Mouse (Mus musculus) forebrain, postnatal 0 days (tissue): ENCODE results near the gene Serinc5. TPM values are rescaled to one million over a fixed set of nuclear protein-coding genes. Genes with fewer than 3 reads are reported as not detected.

Experiments used
- ATAC-seq: fragments of 200-750 bp; cut with Nextera tagmentation; 2 replicates; pipeline ENCODE4 v1.8.0; 2017; ENCODE audit warnings: mild to moderate bottlenecking, moderate library complexity
- DNase-seq: peaks from one replicate; pipeline ENCODE4 v3.0.0-alpha.2; 2015
- H3K27ac ChIP-seq: fragments of 300-500 bp; sonication (generic); 2 replicates; pipeline ENCODE4 v1.5.1; 2014; ENCODE audit warnings: low read depth, mild to moderate bottlenecking, antibody characterized with exemption, low read length, moderate library complexity, mixed read lengths
- H3K27me3 ChIP-seq: fragments of 300-500 bp; sonication (generic); 2 replicates; pipeline ENCODE4 v1.6.1; 2014; ENCODE audit warnings: mild to moderate bottlenecking, low read length, mixed read lengths; ENCODE audit not compliant: insufficient read depth
- H3K36me3 ChIP-seq: fragments of 300-500 bp; sonication (generic); 2 replicates; pipeline ENCODE4 v1.6.1; 2014; ENCODE audit warnings: mild to moderate bottlenecking, moderate library complexity; ENCODE audit not compliant: insufficient read depth
- H3K4me1 ChIP-seq: fragments of 300-500 bp; sonication (generic); 2 replicates; pipeline ENCODE4 v1.6.1; 2014; ENCODE audit warnings: antibody characterized with exemption; ENCODE audit not compliant: insufficient read depth
- H3K4me2 ChIP-seq: fragments of 300-500 bp; sonication (generic); 2 replicates; pipeline ENCODE4 v1.6.1; 2014; ENCODE audit warnings: low read depth, mild to moderate bottlenecking, moderate library complexity
- H3K4me3 ChIP-seq: fragments of 300-500 bp; sonication (generic); 2 replicates; pipeline ENCODE4 v1.5.1; 2014; ENCODE audit warnings: low read depth, low read length, mixed read lengths
- H3K9ac ChIP-seq: fragments of 300-500 bp; sonication (generic); 2 replicates; pipeline ENCODE4 v1.6.1; 2014; ENCODE audit warnings: mild to moderate bottlenecking
- H3K9me3 ChIP-seq: fragments of 300-500 bp; sonication (generic); 2 replicates; pipeline ENCODE4 v1.6.1; 2016; ENCODE audit warnings: low read length
- CTCF ChIP-seq: sonication (generic); IDR thresholded peaks from 2 replicates; pipeline ENCODE4 v1.5.1; 2016; ENCODE audit warnings: antibody characterized with exemption, control low read depth, low read depth
- WGBS: fragments of 180-500 bp; shearing (Covaris S2); extraction: QIAGEN DNeasy Blood & Tissue Kit; methylation state at CpG from one replicate; pipeline ENCODE4 v1.1.7; 2014; 5-methylcytosine and 5-hydroxymethylcytosine counted together
- polyA plus RNA-seq: library from polyadenylated mRNA; unstranded; fragments of >200 nt; fragmentation: Nextera tagmentation; extraction: Ambion mirVana; gene quantifications from 2 replicates; pipeline ENCODE4 v1.2.1, GENCODE M21; 2015
- total RNA-seq: library from RNA; depleted of rRNA; stranded (reverse); fragments of >200 nt; gene quantifications from 2 replicates; pipeline ENCODE4 v1.2.3, GENCODE M21; 2014

The Serinc5 gene
- total and polyA plus RNA-seq, 2 experiments from 2014 or later, result 11.5 to 41.7 TPM

DNA sequence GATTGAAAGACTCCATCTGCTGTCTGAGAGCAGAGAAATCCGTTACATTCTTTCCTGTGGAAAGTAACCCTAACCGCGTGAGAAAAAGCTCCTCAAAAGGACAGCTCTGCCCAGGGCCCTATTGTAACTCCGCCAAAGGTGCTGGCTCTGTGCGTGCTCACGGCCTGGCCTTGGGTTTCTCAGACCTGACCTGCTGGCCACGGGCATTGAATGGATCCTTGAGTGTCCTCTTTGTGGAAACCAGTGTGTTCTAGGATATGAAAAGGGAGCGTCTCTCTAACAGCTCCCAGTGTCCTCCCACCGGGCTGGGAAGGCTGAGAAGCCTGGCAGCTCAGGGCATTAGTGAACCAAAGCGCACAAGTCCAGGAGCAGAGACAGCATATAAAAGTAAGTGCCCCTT is 38.2 kb downstream of the Serinc5 start:
- no peaks in the 10 kb centered on the region for H3K36me3 ChIP-seq
- DNase-seq (no peak), ATAC-seq (no peak)
- no peak for TF ChIP-seq CTCF
- H3K9me3 ChIP-seq, result no peaks in the 10 kb centered on the region
- H3K9ac ChIP-seq, result no peak overlapping the region
- H3K4me1 ChIP-seq, result no peaks in the 10 kb centered on the region
- H3K27ac ChIP-seq, result no peak overlapping the region
- 76% methylated on average over 10 of the region's 10 CpGs for WGBS
- H3K4me3 ChIP-seq, result no peak overlapping the region
- no peaks in the 10 kb centered on the region for H3K27me3 ChIP-seq
- no peak overlapping the region for H3K4me2 ChIP-seq

- Histone ChIP-seq H3K36me3 (no peaks in the 10 kb centered on the region), H3K4me3 (no peak overlapping the region), H3K9ac (no peak overlapping the region), H3K4me2 (no peak overlapping the region), H3K4me1 (no peaks in the 10 kb centered on the region), H3K27me3 (no peaks in the 10 kb centered on the region), H3K9me3 (no peaks in the 10 kb centered on the region), H3K27ac (no peak overlapping the region)
- ATAC-seq (no peak), DNase-seq (no peak)
- no peak for TF ChIP-seq CTCF
- 81% methylated on average over 2 of the region's 2 CpGs for WGBS
Observed at GRCm38 (mm10) chr13:92650956-92651355, 40.1 kb downstream of the Serinc5 start.

DNA sequence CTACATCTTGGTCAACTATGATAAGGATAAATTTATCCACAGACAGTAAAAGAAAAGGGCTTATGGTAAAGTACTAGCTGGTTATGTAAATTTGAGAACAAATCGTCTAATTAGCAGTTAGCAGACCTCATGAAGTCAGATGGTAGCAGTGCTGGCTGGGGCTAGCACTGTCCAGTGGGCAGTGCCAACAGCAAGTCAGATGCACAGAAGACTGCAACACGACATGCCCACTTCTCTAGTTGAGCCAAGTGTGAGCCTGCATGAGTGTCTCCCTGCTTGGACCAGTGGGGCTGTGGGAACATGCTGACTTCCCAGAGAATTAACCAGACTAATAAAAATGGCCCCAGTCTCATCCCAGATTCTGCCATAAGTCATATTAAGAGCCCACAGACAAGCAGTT is 41.6 kb downstream of the Serinc5 start:
- no peaks in the 10 kb centered on the region for H3K9me3 ChIP-seq
- H3K36me3 ChIP-seq, result no peaks in the 10 kb centered on the region
- no peak overlapping the region for H3K4me3 ChIP-seq
- ATAC-seq (peak; percentile 47; the same call in 1 of the 2 replicates), DNase-seq (no peak)
- no peak for TF ChIP-seq CTCF
- H3K4me1 ChIP-seq, result peaks cover 7% of the 10 kb centered on the region; the same call in 1 of the 2 replicates
- WGBS, result 40% methylated on average over 2 of the region's 2 CpGs
- no peak overlapping the region for H3K27ac ChIP-seq
- no peak overlapping the region for H3K4me2 ChIP-seq
- H3K27me3 ChIP-seq, result no peaks in the 10 kb centered on the region
- H3K9ac ChIP-seq, result no peak overlapping the region

GRCm38 (mm10) chr13:92653283-92653682 is 42.4 kb downstream of the Serinc5 start:
- Histone ChIP-seq H3K4me2 (no peak overlapping the region), H3K27me3 (no peaks in the 10 kb centered on the region), H3K27ac (no peak overlapping the region), H3K4me1 (peaks cover 8% of the 10 kb centered on the region; the same call in 1 of the 2 replicates), H3K36me3 (no peaks in the 10 kb centered on the region), H3K9ac (no peak overlapping the region), H3K4me3 (no peak overlapping the region), H3K9me3 (no peaks in the 10 kb centered on the region)
- DNase-seq (no peak), ATAC-seq (no peak; the same call in 1 of the 2 replicates)
- no peak for TF ChIP-seq CTCF
- 37% methylated on average over 5 of the region's 5 CpGs for WGBS

- TF ChIP-seq CTCF, result no peak
- peaks cover 8% of the 10 kb centered on the region; the same call in 1 of the 2 replicates for H3K4me1 ChIP-seq
- no peak overlapping the region for H3K9ac ChIP-seq
- no peak overlapping the region for H3K4me3 ChIP-seq
- DNase-seq (no peak), ATAC-seq (no peak)
- H3K36me3 ChIP-seq, result 0 out of 2 replicates have a peak, but pooled peaks cover 6% of the 10 kb centered on the region
- H3K4me2 ChIP-seq, result no peak overlapping the region
- no peaks in the 10 kb centered on the region for H3K9me3 ChIP-seq
- H3K27me3 ChIP-seq, result no peaks in the 10 kb centered on the region
- no peak overlapping the region for H3K27ac ChIP-seq
- 71% methylated on average over 4 of the region's 4 CpGs for WGBS
Observed at GRCm38 (mm10) chr13:92656815-92657513, 46.1 kb downstream of the Serinc5 start.

GRCm38 (mm10) chr13:92659611-92660010 is 48.7 kb downstream of the Serinc5 start:
- Histone ChIP-seq H3K4me2 (no peak overlapping the region), H3K9me3 (no peaks in the 10 kb centered on the region), H3K36me3 (0 out of 2 replicates have a peak, but pooled peaks cover 8% of the 10 kb centered on the region), H3K27ac (no peak overlapping the region), H3K9ac (no peak overlapping the region), H3K4me1 (peaks cover 8% of the 10 kb centered on the region; the same call in 1 of the 2 replicates), H3K27me3 (no peaks in the 10 kb centered on the region), H3K4me3 (no peak overlapping the region)
- TF ChIP-seq CTCF, result no peak
- WGBS, result 91% methylated on average over 3 of the region's 3 CpGs
- DNase-seq (no peak), ATAC-seq (no peak)

DNA sequence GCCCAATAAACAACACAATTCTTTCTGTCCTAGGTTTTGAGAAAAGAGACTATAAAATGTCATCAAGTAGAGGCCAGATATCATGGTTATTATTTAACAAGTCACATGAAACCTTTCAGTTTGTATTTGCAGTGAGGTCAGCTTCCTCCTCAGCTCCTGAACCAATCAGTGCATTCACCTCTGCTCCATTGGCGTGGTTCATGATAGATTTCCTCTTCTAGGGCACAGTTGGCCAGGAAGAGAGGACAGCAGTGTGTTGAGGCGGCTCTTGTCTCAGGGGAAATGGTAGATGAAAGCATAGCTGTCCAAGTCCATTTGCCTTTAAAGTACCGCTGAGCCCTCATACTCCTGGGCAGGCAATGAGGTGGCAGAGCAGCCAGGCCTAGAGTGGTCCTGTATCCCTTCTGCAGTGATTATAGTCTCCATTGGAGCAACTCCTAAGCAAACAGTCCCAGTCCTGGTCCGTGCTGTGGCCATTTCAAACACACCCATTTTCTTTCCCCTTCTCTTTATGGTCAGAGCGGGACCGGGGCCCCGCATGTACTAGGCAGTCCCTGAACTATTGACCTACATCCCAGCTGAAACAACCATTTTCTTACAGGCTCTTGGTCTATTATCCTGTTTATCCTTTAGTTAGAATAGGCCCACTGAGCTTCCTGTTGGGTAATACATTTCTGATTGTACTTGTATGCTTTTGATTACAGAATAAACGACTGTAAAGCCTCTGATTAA is 51.8 kb downstream of the Serinc5 start:
- no peaks in the 10 kb centered on the region for H3K9me3 ChIP-seq
- DNase-seq, result no peak
- no peak overlapping the region for H3K4me2 ChIP-seq
- H3K27ac ChIP-seq, result no peak overlapping the region
- H3K4me1 ChIP-seq, result no peaks in the 10 kb centered on the region
- 67% methylated on average over 8 of the region's 8 CpGs for WGBS
- no peak overlapping the region for H3K4me3 ChIP-seq
- 0 out of 2 replicates have a peak, but pooled peaks cover 8% of the 10 kb centered on the region for H3K36me3 ChIP-seq
- no peak overlapping the region for H3K9ac ChIP-seq
- no peak for ATAC-seq
- H3K27me3 ChIP-seq, result no peaks in the 10 kb centered on the region
- no peak for TF ChIP-seq CTCF
